Comparison of ENCODE assay signal across 19 mouse cellular contexts in genomic region chr16:44268541-44269215, GRCm38 (mm10).
DNase-seq lines count a peak whose midpoint lies in the region; ATAC-seq and TF ChIP-seq lines count a peak whose summit lies in the region.
"Had no signal": no experiment of that assay in that cellular context is flagged by ENCODE, and none has a peak within 500 bp of the region (broad histone marks: within the 10 kb centered on the region; RNA-seq: fewer than 3 reads in every experiment).

No protein-coding gene starts in this region.

- no peak overlapping the region for H3K9ac ChIP-seq in intestine, embryonic 15.5 days
- H3K9ac ChIP-seq: forebrain, embryonic 15.5 days; hindbrain, embryonic 15.5 days; neural tube, embryonic 15.5 days; stomach, embryonic 15.5 days had no signal

- no peak overlapping the region for H3K4me2 ChIP-seq in intestine, embryonic 15.5 days (replicated peaks)
- H3K4me2 ChIP-seq: forebrain, embryonic 15.5 days; hindbrain, embryonic 15.5 days; neural tube, embryonic 15.5 days; stomach, embryonic 15.5 days had no signal

- no peak for TF ChIP-seq CTCF in testis, adult 2 months (IDR thresholded peaks at IDR 0.05; ENCODE audit: control insufficient read depth, insufficient read depth, insufficient replicate concordance, low read depth, low read length)

- H3K36me3 ChIP-seq in testis, adult 2 months (ENCODE audit: control insufficient read depth, insufficient read depth, low read length): no peaks in the 10 kb centered on the region
- H3K36me3 ChIP-seq in intestine, embryonic 15.5 days: no peaks in the 10 kb centered on the region
- H3K36me3 ChIP-seq: forebrain, embryonic 15.5 days; hindbrain, embryonic 15.5 days; midbrain, embryonic 10.5 days; neural tube, embryonic 15.5 days; stomach, embryonic 15.5 days had no signal

- no peak for ATAC-seq in intestine, embryonic 15.5 days
- ATAC-seq: forebrain, embryonic 15.5 days had no signal

- H3K9me3 ChIP-seq in intestine, embryonic 15.5 days: no peaks in the 10 kb centered on the region
- H3K9me3 ChIP-seq: forebrain, embryonic 15.5 days; hindbrain, embryonic 15.5 days; midbrain, embryonic 10.5 days; neural tube, embryonic 15.5 days; stomach, embryonic 15.5 days had no signal

- H3K27ac ChIP-seq in testis, adult 2 months (ENCODE audit: control insufficient read depth, insufficient read depth, low read depth, low read length): peak overlapping the region; percentile 62; the same call in 1 of the 2 replicates
- H3K27ac ChIP-seq in intestine, embryonic 15.5 days: no peak overlapping the region
- H3K27ac ChIP-seq: forebrain, embryonic 15.5 days; hindbrain, embryonic 15.5 days; midbrain, embryonic 10.5 days; neural tube, embryonic 15.5 days had no signal

- H3K4me1 ChIP-seq in testis, adult 2 months (ENCODE audit: control insufficient read depth, insufficient read depth, low read length): no peaks in the 10 kb centered on the region
- no peaks in the 10 kb centered on the region for H3K4me1 ChIP-seq in intestine, embryonic 15.5 days (replicated peaks)
- H3K4me1 ChIP-seq: forebrain, embryonic 15.5 days; hindbrain, embryonic 15.5 days; midbrain, embryonic 10.5 days; neural tube, embryonic 15.5 days; stomach, embryonic 15.5 days had no signal

- H3K4me3 ChIP-seq in testis, adult 2 months (ENCODE audit: control insufficient read depth, low read depth, low read length): no peak overlapping the region
- no peak overlapping the region for H3K4me3 ChIP-seq in intestine, embryonic 15.5 days (replicated peaks)
- H3K4me3 ChIP-seq: forebrain, embryonic 15.5 days; hindbrain, embryonic 15.5 days; midbrain, embryonic 10.5 days; neural tube, embryonic 15.5 days; stomach, embryonic 15.5 days had no signal

- TF ChIP-seq POLR2A in testis, adult 2 months (IDR thresholded peaks at IDR 0.05; ENCODE audit: control insufficient read depth, low read depth, low read length): no peak

- intact Hi-C loops in left cerebral cortex, postnatal 14 days (cut with DNase I): no loop called here

- WGBS in intestine, embryonic 15.5 days: 83% methylated on average over 7 of the region's 7 CpGs

- peak; percentile 63 to 67 for DNase-seq in adrenal gland, adult (ENCODE audit: inconsistent age in 2 of 2, low spot score in 1 of 2)
- DNase-seq in adrenal gland, postnatal 10 days: no peak
- no peak for DNase-seq in testis, postnatal 14 days (ENCODE audit: low spot score)
- peak; percentile 65 to 84 for DNase-seq in left cerebral cortex, postnatal 14 days (ENCODE audit: low spot score in 2 of 2)
- no peak for DNase-seq in ovary, postnatal 36 days (ENCODE audit: low spot score)
- no peak for DNase-seq in ovary, postnatal 14 days (ENCODE audit: low spot score)
- DNase-seq: cerebellum, adult 9-10 months; gastrocnemius, postnatal 14 days; kidney, adult 18-20 months; kidney, postnatal 25 days; lung, postnatal 36 days; thymus, postnatal 36 days had no signal

- no peaks in the 10 kb centered on the region for H3K27me3 ChIP-seq in testis, adult 2 months (ENCODE audit: control insufficient read depth, insufficient read depth, low read length)
- no peaks in the 10 kb centered on the region for H3K27me3 ChIP-seq in intestine, embryonic 15.5 days (replicated peaks)
- H3K27me3 ChIP-seq: forebrain, embryonic 15.5 days; hindbrain, embryonic 15.5 days; neural tube, embryonic 15.5 days; stomach, embryonic 15.5 days had no signal

Comparison
In these comparisons a context has a peak if more than half of its experiments do, and no peak if none do; other contexts are left out.
1. DNase-seq: peak in adrenal gland, adult (2 of 2) and left cerebral cortex, postnatal 14 days (2 of 2); none in adrenal gland, postnatal 10 days (single experiment), testis, postnatal 14 days (single experiment), ovary, postnatal 36 days (single experiment) and ovary, postnatal 14 days (single experiment).